In the genomic region with DNA sequence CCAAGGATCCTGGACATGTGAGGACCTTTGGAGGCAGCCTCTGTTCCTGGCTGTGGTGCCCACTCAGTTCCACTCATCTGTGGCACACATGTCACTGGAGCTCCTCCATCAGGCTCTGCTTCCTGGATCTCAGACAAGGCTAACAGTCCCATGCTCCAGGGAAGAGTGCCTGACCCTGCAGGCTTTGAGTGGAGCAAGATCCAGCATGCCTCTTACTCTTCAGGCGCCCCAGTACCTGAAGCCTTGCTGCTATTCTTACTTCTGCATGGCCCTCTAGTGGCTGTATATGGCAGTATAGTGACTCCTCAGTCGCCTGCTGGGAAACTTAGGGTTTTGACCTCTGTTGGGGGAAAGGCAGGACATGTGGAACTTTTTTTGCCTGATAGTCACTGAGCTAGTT, we compare ENCODE assay signal across 9 mouse cellular contexts. TPM values are rescaled to one million over a fixed set of nuclear protein-coding genes. Genes with fewer than 3 reads are reported as not detected.
DNase-seq lines count a peak whose midpoint lies in the region; ATAC-seq lines count a peak whose summit lies in the region.
"Had no signal": no experiment of that assay in that cellular context is flagged by ENCODE, and none has a peak within 500 bp of the region (broad histone marks: within the 10 kb centered on the region; RNA-seq: fewer than 3 reads in every experiment).

No protein-coding gene starts in this region.

- no peaks in the 10 kb centered on the region for H3K36me3 ChIP-seq in embryonic facial prominence, embryonic 14.5 days (ENCODE audit: control insufficient read depth, insufficient read depth, low read length)
- H3K36me3 ChIP-seq in hindbrain, embryonic 11.5 days (ENCODE audit: control insufficient read depth, insufficient read depth, low read length), result no peaks in the 10 kb centered on the region
- no peaks in the 10 kb centered on the region for H3K36me3 ChIP-seq in limb, embryonic 13.5 days
- H3K36me3 ChIP-seq in midbrain, embryonic 15.5 days (replicated peaks), result 0 out of 2 replicates have a peak, but pooled peaks cover 1% of the 10 kb centered on the region

- H3K4me2 ChIP-seq in embryonic facial prominence, embryonic 14.5 days (ENCODE audit: low read depth, low read length), result no peak overlapping the region
- H3K4me2 ChIP-seq in hindbrain, embryonic 11.5 days (replicated peaks; ENCODE audit: low read depth, low read length), result no peak overlapping the region
- no peak overlapping the region for H3K4me2 ChIP-seq in limb, embryonic 13.5 days (replicated peaks)
- H3K4me2 ChIP-seq in midbrain, embryonic 15.5 days, result no peak overlapping the region

- H3K27ac ChIP-seq in embryonic facial prominence, embryonic 14.5 days (replicated peaks; ENCODE audit: low read depth, low read length), result no peak overlapping the region
- no peak overlapping the region for H3K27ac ChIP-seq in hindbrain, embryonic 11.5 days (ENCODE audit: low read depth, low read length)
- no peak overlapping the region for H3K27ac ChIP-seq in limb, embryonic 13.5 days
- no peak overlapping the region for H3K27ac ChIP-seq in midbrain, embryonic 15.5 days

- no peaks in the 10 kb centered on the region for H3K4me1 ChIP-seq in embryonic facial prominence, embryonic 14.5 days (ENCODE audit: control insufficient read depth, insufficient read depth, low read length)
- no peaks in the 10 kb centered on the region for H3K4me1 ChIP-seq in hindbrain, embryonic 11.5 days (replicated peaks; ENCODE audit: control insufficient read depth, insufficient read depth, low read length)
- no peaks in the 10 kb centered on the region for H3K4me1 ChIP-seq in limb, embryonic 13.5 days
- peaks cover 3% of the 10 kb centered on the region for H3K4me1 ChIP-seq in midbrain, embryonic 15.5 days

- no peaks in the 10 kb centered on the region for H3K27me3 ChIP-seq in embryonic facial prominence, embryonic 14.5 days (replicated peaks; ENCODE audit: control insufficient read depth, insufficient read depth, low read length)
- no peaks in the 10 kb centered on the region for H3K27me3 ChIP-seq in hindbrain, embryonic 11.5 days (ENCODE audit: control insufficient read depth, insufficient read depth, low read length)
- no peaks in the 10 kb centered on the region for H3K27me3 ChIP-seq in limb, embryonic 13.5 days
- H3K27me3 ChIP-seq in midbrain, embryonic 15.5 days (replicated peaks), result no peaks in the 10 kb centered on the region

- no peaks in the 10 kb centered on the region for H3K9me3 ChIP-seq in embryonic facial prominence, embryonic 14.5 days (ENCODE audit: control insufficient read depth, low read length)
- no peaks in the 10 kb centered on the region for H3K9me3 ChIP-seq in hindbrain, embryonic 11.5 days (ENCODE audit: control insufficient read depth, low read length)
- no peaks in the 10 kb centered on the region for H3K9me3 ChIP-seq in limb, embryonic 13.5 days
- H3K9me3 ChIP-seq in midbrain, embryonic 15.5 days, result no peaks in the 10 kb centered on the region

- no peak overlapping the region for H3K9ac ChIP-seq in embryonic facial prominence, embryonic 14.5 days (ENCODE audit: low read depth, low read length)
- H3K9ac ChIP-seq in hindbrain, embryonic 11.5 days (ENCODE audit: low read depth, low read length), result no peak overlapping the region
- H3K9ac ChIP-seq in limb, embryonic 13.5 days, result no peak overlapping the region
- no peak overlapping the region for H3K9ac ChIP-seq in midbrain, embryonic 15.5 days

- no peak overlapping the region for H3K4me3 ChIP-seq in embryonic facial prominence, embryonic 14.5 days (ENCODE audit: low read depth, low read length)
- no peak overlapping the region for H3K4me3 ChIP-seq in hindbrain, embryonic 11.5 days (ENCODE audit: low read depth, low read length)
- no peak overlapping the region for H3K4me3 ChIP-seq in limb, embryonic 13.5 days
- H3K4me3 ChIP-seq in midbrain, embryonic 15.5 days, result no peak overlapping the region
- H3K4me3 ChIP-seq: myocyte had no signal

- ATAC-seq in embryonic facial prominence, embryonic 14.5 days (ENCODE audit: low read depth), result peak; percentile 82
- peak; percentile 57 for ATAC-seq in hindbrain, embryonic 11.5 days (ENCODE audit: low FRiP score)
- peak; percentile 66; the same call in 1 of the 2 replicates for ATAC-seq in limb, embryonic 13.5 days (ENCODE audit: low FRiP score, low read depth)
- peak; percentile 75 for ATAC-seq in midbrain, embryonic 15.5 days (replicated peaks)
- ATAC-seq in erythroid progenitor cell, adult 5-6 weeks (replicated peaks; ENCODE audit: low FRiP score, poor library complexity, severe bottlenecking), result no peak

- peak; percentile 15 for DNase-seq in ovary, postnatal 36 days (ENCODE audit: low spot score)
- DNase-seq in ovary, postnatal 10 days (ENCODE audit: low spot score), result no peak
- peak; percentile 84 for DNase-seq in adipocyte (ENCODE audit: low spot score)
- peak; percentile 79 for DNase-seq in embryonic facial prominence, embryonic 14.5 days (ENCODE audit: low spot score)
- peak; percentile 50 for DNase-seq in hindbrain, embryonic 11.5 days (ENCODE audit: low spot score)

- WGBS in embryonic facial prominence, embryonic 14.5 days, result 0% methylated on average over 2 of the region's 2 CpGs
- 16% methylated on average over 2 of the region's 2 CpGs for WGBS in hindbrain, embryonic 11.5 days
- 12% methylated on average over 2 of the region's 2 CpGs for WGBS in limb, embryonic 13.5 days
- WGBS in midbrain, embryonic 15.5 days, result 14% methylated on average over 2 of the region's 2 CpGs

RNA-seq across cellular contexts. Expression of a gene that starts 17.0 kb away (rescaled TPM):
- polyA plus RNA-seq in embryonic facial prominence, embryonic 14.5 days (2014; fragmentation: Nextera tagmentation; extraction: Ambion mirVana), result 2.8 and 3.6 TPM in 2 replicates
- polyA plus RNA-seq in hindbrain, embryonic 11.5 days (2014; fragmentation: Nextera tagmentation; extraction: Ambion mirVana), result 4.0 and 4.9 TPM in 2 replicates
- polyA plus RNA-seq in limb, embryonic 13.5 days (2015; fragmentation: Nextera tagmentation; extraction: Ambion mirVana), result 0.59 and 0.87 TPM in 2 replicates
- 11.1 and 12.2 TPM in 2 replicates for polyA plus RNA-seq in midbrain, embryonic 15.5 days (2015; fragmentation: Nextera tagmentation; extraction: Ambion mirVana)
- total RNA-seq in erythroid progenitor cell, adult 5-6 weeks (2015; ENCODE audit: low replicate concordance), result 0.36 and 0.42 TPM in 2 replicates
- 0.08 and 1.0 TPM in 2 replicates for total RNA-seq in erythroid progenitor cell, adult 5-6 weeks (2017; ENCODE audit: low replicate concordance)
- polyA plus RNA-seq: myocyte had no signal

RNA-seq across cellular contexts. Expression of a gene that starts 35.9 kb away (rescaled TPM):
- polyA plus RNA-seq in embryonic facial prominence, embryonic 14.5 days (2014; fragmentation: Nextera tagmentation; extraction: Ambion mirVana), result 10.7 and 12.8 TPM in 2 replicates
- 18.3 and 20.3 TPM in 2 replicates for polyA plus RNA-seq in hindbrain, embryonic 11.5 days (2014; fragmentation: Nextera tagmentation; extraction: Ambion mirVana)
- polyA plus RNA-seq in limb, embryonic 13.5 days (2015; fragmentation: Nextera tagmentation; extraction: Ambion mirVana), result 15.3 and 16.1 TPM in 2 replicates
- 7.6 and 9.0 TPM in 2 replicates for polyA plus RNA-seq in midbrain, embryonic 15.5 days (2015; fragmentation: Nextera tagmentation; extraction: Ambion mirVana)
- total RNA-seq in erythroid progenitor cell, adult 5-6 weeks (2015; ENCODE audit: low replicate concordance), result 17.2 and 22.7 TPM in 2 replicates
- total RNA-seq in erythroid progenitor cell, adult 5-6 weeks (2017; ENCODE audit: low replicate concordance), result 24.7 and 28.1 TPM in 2 replicates
